Mouse (Mus musculus): ENCODE measurements at regions not wholly inside any gene's neighbourhood (a gene's known extent, or its start where the extent isn't known, plus 50 kb on each side); places are given as distances from the start of the nearest gene placed in this dataset.

DNA sequence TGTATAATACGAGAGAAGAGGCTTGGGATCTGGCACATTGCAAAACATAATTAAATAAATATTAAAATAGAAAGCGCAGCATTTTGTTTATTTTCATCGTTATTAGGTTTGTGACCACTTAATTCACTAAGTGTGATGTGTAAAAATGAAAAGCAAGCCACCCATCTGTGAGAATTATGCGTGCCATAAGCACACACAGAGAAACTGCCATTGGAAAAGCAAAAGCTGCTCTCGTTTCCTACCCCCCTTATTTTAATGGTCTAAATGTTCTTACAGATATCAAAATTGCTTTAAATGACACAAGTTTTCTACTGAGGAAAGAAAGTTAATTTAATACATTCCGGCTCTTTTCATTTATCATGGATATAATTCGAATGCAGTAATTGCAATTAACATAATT is 2780.8 kb upstream of the Gm7489 start:
- no peak for DNase-seq (ENCODE audit: low spot score in 2 of 2)

DNA sequence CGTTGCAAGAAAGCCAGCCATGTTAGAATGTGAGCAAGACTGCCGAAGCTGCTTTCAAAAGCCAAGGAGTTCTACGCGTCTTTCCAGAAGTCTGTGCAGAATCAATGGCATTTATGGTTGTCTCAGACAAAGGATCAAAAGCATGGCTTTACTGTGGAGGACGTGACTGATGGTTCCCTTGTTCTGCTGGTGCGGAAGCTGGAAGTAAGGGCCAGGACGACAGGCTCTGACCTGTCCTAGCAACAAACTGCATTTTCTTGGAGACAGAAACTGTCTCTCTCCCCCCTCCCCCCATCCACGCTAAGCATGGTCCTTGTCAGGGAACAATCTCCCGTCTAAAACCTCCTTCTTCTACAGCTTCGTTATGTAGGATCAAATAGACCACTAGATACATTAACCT is 2780.3 kb upstream of the Gm7489 start:
- no peak for DNase-seq (ENCODE audit: low spot score in 2 of 2)

DNA sequence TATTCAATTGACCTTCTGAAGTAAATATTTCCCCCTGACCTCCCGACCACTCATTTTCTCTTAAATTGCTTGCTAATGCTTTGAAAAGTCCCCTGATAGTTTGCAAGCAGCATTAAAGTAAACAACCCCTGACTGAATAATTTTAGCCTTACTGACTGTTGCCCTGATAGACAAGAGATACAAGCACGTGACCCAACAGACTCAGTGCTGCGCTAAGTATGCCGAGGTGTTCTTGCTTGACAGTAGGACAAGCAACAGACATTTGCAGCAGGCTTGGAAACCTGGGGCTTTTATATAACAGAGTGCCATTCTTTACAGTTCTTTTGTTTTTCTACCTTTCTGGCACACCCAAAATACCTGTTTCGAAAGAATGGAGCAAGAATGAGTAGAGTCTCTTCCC is 2779.9 kb upstream of the Gm7489 start:
- DNase-seq (ENCODE audit: low spot score in 2 of 2) = no peak

DNA sequence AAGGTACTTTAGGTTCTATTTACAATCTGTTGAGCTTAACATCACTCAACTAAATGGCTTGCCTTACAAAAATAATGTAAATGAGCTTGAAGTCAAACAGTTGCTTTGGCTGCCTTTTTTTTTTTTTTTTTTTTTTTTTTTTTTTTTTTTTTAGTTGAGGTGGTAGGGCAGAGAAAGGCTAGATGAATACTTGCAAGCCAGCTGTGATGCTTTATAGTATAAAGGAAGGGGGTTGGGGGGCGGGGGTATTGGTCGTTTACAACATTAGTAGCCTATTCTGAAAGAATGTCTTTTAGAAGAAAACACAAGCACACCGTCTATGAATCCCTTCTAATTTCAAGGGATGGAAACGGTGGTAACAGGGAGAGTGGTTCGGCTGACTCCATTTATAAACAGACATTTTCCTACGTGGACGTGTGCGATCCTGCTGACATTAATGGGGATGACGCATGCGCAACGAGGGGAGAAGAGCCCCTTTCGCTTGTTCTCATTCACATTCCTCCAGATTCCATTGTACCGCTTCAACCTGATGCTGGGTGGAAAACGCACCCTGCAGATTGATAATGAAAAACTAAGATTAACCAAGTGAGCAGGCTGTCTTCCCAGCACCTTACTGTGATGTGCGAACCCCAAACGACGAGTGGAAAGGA is 2779.2 kb upstream of the Gm7489 start:
- DNase-seq (ENCODE audit: low spot score in 2 of 2) = no peak

DNA sequence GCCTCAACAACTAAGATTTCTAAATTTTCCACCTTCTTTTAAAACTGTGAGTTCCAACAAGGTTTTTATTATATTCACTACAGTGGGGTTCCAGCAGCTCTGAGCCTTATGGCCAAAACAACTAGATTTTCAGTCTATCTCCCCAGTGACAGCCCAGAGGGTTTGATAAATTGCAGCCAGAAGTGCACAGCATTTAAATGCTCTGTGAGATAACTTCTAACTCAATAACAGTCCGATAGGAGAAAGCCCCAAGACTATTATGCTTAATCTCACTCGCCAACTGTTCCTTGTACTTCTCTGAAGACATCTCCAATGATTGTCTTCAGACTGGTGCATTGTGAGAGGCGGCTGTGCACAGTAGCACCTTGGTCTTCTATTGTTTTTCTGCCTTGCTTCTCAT is 2774.5 kb upstream of the Gm7489 start:
- DNase-seq (ENCODE audit: low spot score in 2 of 2) = no peak

DNA sequence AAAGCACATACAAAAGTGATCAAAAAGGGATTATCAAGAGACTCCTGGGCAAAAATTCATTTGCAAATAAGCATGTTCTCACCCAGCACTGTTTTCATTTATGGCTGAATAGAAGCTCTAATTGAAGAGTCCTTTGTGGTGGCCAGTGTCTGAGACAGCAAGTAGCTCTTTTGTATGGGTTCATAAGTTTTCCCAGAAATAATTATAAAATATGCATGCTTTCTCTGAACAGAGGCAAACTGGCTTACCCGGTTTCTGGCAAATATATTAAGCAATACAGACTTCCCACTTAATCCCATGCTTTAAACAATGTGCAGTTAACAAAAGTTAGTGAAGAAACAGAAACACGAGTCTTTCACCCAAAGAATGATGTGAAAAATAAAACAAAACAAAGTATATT is 2758.8 kb upstream of the Gm7489 start:
- DNase-seq (ENCODE audit: low spot score in 2 of 2) = no peak

DNA sequence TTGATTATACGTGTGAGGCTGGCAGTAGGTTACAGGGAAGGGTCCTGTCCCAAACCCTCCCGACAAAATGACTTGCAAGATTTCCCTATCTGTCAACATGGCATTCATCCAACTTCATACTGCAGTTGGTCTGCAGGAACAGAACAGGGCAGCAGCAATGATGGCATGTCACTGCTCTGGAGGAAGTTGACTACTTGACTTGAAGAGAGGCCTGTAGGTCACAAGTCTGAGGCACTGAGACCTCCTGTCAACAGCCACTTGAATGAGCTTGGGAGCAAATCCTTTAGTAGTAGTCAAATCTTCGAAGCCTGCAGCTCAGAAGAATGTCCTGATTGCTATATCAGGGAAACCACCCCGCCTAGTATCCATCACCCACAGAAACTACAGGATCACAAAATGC is 2753.7 kb upstream of the Gm7489 start:
- no peak for DNase-seq (ENCODE audit: low spot score in 2 of 2)

DNA sequence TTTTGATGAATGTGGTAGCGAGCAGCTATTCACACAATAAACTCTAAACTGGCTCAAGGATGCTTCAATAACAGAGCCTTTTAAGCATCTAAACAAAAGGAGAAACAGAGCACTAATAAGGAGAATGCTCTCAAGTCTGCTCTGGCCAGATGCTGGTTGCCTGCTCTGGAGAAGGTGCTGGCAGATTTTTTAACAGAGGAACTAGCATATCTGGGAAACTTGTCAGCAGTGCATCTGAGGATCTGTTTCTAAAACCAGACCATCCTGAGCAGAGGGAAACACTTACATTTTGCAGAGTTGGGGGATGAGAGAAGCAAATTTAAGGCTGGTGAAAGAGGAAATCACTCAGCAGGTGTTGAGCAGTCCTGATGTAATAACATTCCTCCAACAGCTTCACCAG is 2748.6 kb upstream of the Gm7489 start:
- DNase-seq (ENCODE audit: low spot score in 2 of 2) = no peak

DNA sequence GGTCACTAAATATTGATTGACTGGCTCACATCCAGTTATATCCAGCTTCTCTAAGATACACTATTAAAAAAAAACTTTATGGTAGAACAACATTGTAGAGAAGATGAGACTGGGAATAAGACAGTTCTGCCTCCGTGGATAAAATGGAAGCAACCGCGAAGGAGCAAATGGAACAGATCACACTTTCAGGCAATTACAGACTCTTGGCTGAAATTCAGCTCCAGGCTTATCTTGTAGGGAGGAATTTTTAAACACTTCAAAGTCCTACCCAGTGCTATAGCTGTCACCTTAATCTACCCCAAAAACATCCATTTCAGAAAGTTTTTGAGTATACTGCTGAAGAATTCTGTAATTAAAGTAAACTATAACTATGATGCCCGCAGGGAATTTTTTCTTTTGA is 2745.2 kb upstream of the Gm7489 start:
- no peak for DNase-seq (ENCODE audit: low spot score in 2 of 2)

DNA sequence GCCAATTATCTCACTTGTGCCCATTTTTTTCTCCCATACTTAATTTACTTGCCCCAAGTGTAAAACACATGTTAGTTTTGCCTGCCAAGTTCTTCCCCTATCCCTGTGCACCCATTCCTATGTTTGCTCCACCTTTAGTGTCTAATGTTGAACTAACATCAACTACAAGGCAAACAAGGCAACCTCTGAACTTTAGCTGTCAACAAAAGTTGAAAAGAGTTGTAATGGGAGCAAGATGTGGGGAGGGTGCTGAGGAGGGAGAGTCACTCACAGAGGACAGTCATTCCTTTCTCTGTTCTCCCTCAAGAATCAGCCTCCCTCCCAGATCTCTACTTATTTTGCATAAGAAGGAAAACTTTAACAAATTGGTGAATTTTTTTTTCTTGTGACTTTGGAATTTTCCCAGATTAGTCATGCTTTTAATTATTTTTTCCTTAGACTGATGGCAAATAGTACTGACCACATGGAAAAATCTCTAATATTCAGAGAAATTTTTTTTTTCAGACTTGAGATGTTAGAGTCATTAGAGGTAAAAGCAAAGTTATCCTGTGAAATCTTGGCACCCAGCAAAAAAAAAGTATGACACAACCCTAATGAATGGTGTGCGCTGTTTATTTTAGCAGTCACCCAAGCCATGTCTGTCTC is 2710.6 kb upstream of the Gm7489 start:
- DNase-seq (ENCODE audit: low spot score in 2 of 2) = no peak

DNA sequence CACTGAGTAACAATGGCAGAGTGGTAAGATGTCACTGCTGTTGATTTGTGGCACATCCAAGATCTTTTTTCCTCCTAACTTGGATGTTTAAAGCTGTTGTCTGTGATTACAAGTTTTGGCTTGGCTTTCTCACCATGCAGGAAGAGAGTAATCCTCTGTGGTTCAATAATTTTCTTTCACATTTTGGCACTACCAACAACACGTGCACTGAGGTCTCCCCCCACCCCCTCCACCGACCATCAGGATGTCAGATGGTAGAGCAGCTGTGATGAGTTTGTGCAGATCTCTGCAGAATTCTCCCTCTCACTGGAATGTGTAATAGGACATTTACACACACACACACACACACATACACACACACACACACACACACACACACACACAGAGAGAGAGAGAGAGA is 2708.2 kb upstream of the Gm7489 start:
- DNase-seq (ENCODE audit: low spot score in 2 of 2) = no peak

DNA sequence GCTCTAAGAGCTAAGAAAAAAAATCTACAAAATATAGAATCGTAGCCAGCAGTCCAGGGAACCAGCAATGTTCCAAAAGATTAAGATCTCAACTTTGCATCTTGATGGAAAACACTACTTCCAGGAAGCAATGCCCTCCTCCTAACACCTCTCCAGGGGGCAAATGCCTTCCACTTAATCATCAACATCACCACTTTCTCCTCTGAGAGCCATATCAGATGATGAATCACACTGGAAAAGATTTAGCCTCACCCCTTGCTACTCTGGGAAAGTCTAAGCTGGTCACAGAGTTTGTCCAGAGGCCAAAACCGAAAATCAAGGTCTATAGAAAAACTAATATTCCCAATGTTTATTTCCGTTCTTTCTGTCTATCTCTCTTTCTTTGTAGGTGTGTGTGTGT is 2695.6 kb upstream of the Gm7489 start:
- DNase-seq (ENCODE audit: low spot score in 2 of 2) = no peak

DNA sequence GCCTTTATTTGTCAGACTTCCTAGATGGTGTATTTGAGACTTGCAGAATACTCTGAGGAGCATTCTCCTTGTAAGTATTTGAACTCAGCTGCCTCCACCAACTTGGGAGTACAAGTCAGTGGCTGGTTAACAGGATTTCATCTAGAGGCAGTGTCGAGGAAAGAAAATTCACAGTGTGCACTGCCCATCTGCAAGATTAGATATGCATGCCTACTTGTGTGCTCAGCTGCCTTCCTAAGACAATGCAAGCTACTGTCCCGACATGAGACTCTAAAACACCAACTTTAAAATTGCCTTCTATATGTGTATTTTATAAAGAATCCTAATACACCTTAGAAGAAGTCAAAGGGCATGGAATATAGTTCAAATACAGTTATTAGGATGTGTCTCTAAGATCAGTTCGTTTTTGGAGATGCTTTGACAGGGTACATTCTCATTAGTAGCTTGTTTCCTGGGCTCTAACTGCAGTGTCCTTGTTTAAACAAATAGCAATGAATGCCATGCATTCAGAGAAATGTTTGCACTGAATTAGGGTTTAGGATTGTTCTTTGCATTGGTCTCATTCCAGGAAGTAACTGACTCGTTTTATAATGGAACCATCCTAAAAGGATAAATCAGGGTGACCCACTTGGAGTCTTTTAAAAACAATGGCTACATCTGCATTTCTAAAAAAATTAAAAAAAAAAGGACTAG is 2687.1 kb upstream of the Gm7489 start:
- no peak for DNase-seq (ENCODE audit: low spot score in 2 of 2)

DNA sequence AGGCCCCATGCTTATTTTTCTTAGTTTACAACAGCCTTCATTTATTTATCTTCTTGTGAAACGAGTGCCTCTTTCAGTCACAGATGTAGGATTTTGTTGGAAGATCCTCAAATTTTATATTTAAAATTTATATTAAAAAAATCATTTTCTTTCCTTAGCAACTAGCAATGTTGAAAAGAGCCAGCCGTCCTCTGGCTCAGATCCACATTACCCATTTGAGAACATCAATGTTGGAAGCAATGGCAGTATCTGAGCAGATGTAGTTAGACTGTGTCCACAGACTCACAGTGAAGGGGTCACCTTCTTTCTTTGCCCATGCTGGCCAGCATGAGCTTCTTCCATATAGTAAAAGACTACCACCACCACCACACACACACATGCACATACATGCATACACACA is 2681.4 kb upstream of the Gm7489 start:
- DNase-seq (ENCODE audit: low spot score in 2 of 2) = no peak

DNA sequence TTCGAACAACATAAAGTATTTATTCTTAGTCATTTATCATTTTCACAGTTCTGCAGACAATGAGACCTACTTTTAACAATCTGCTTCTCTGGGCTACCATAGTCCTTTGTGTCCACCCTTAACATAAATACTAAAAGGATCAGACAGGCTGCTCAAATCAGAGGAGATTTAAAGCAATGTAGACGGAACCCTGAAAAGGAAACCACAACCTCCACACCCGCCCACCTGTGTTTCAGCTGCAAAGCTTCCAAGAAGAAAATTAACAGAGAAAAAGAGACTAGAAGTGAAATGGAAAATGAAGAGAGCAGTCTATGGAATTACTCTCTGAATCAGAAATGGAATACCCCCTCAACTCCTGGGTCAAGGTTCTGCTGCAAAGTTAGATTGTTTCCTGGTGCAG is 2678.7 kb upstream of the Gm7489 start:
- DNase-seq (ENCODE audit: low spot score in 2 of 2) = no peak

DNA sequence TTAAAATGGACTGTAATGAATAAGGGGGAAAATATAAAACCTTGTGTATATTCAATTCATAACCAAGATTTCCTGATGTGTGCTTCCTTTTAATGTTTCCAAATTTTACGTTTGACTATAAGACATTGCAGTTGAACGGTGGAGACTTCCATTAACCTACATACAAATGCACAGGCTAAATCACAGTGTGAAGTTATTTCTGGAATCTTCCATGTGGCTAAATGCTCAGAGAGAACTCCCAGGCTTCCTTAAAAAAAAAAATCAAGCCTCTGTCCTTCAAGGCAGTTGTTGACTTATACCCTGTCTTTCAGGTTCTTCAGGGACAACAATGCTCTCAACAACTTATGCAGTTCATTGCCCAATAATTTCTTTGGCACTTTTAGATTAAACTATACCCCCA is 2677.9 kb upstream of the Gm7489 start:
- no peak for DNase-seq (ENCODE audit: low spot score in 2 of 2)

DNA sequence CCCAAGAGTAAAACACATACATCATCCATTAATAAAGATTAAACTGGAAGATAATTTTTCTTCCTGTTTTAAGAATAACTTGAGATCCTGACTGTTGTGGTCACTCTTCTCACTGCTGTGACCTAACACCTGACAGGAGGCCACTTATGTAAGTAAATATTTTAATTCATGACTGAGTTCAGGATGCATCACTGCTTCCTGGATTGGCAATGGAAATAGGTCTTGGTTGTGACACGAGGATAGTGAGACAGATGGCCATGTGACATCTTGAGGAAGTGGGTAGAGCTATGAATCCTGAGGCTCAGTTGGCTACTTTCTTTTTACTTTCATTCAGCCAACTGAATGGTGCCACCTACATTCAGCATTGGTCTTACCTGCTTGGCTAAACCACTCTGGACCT is 2649.8 kb upstream of the Gm7489 start:
- DNase-seq (ENCODE audit: low spot score in 2 of 2) = no peak

DNA sequence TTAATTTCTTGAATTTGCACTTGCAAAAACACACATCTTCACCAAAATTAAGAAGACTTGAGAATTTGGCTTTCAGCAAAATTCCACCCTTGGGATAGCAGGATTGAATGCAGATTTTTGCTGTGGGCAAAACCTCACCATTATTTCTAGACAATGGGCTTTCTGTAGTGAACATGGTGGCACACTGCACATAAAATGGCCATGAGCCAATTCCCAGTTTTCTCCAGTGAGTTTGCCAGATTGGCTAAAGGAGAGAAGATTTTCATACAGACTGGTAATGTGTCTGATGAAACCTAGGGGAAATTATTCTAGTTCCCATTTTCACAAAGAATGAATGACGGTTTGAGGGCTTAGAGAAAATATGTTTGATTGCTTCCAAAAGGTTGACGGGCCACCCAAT is 2640.1 kb upstream of the Gm7489 start:
- DNase-seq (ENCODE audit: low spot score in 2 of 2) = no peak

DNA sequence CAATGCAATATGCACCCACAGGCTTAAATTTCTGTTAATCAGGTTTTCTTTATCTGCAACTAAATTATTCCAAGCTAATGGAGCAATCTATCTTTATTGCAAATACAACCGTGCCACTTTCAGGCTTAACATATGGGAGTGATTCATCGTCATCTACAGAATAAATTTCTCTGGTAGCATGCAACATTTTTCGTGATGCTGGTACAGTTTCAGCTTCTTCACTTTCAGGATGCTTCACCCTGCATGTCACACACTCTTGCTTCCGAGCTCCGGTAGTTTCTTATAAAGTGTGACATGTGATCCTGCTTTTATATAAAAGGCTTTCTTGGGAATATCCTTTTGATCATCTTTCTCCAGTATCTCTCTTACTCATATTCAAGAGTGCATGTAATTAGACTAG is 2637.4 kb upstream of the Gm7489 start:
- DNase-seq (ENCODE audit: low spot score in 2 of 2) = no peak

DNA sequence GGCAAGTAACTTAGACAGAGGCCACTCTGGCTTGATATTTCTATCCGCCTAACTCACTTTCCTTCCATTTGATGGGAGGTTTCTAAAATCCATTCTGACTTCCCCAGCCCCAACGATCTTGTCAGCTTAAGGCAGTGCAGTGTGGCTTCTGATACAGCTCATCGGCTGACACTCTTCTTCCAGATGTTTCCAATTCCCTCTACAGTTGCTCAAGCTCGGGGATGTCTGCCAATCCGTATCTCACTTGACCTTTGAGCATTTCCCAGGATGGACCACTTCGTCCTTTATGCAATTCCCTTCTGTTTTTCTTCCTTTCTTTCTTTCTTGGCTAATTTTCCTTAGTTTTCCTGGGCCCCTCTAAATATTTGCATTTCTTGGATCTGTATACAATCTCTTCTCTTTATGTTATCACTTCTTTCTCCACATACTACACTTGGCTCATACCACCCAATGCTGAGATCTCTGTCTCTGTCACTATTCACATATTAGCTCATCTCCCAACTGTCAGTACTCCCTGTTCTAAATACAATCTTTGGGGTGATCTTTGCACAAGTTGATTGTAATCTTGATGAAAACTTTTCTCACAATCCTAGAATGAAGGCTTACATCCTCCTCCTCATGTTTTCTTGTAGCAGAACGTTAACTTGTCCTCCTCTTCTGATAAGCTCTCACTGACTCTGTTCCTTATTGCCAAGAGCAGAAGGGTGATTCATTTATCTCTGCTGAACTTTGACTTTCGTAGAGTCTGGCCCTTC is 2636.5 kb upstream of the Gm7489 start:
- DNase-seq (ENCODE audit: low spot score in 2 of 2) = no peak

DNA sequence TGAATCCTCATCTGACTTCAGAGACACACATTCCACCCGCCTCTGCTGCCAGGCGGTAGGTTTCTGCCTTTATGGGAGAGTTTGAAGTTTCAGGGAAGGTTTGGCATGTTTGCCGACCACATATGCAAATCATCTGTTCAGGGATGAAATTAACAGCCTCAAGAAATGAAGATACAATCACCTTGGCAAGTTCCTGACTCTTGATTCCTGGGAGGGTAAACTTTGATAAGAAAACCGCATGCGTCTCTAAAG is 2636.0 kb upstream of the Gm7489 start:
- no peak for DNase-seq (ENCODE audit: low spot score in 2 of 2)

DNA sequence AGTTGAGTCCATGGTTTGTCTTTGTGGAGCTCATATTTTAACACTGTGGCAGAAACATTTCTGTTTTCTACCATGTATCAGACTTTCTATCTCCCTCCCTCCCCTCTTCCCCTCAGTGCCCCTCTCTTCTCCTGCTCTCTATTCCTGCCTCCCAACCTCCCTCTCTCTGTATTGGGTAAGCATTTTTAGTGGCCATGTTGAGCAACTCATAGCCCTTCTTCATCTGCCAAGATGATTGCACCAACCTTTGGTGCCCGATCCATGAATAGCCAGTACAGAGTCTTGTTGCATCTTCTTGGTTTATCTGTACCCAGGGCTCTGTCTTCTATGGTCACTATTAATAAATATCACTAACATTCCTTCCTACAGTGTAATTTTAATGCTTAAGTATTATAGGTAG is 2630.6 kb upstream of the Gm7489 start:
- no peak for DNase-seq (ENCODE audit: low spot score in 2 of 2)

DNA sequence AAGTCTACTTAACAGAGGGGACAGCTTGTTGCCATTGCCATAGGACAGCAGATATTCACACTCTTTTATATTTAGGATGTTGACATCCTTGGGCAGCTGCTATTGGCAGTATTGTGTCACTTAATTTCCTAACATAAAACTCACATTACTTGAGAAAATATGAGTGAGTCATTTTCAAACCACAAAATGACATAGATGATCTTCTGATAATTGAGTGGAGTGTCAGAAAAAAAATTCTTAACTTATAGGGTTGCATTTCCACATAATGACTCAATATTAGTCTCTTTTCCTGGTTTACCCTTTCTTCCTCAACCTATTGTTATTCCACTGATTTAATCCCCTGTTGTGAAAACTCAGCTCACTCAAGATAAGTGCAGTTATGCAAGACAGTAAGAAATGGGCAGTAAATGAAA is 2629.5 kb upstream of the Gm7489 start:
- no peak for DNase-seq (ENCODE audit: low spot score in 2 of 2)
